Mouse (Mus musculus) cerebellum, adult 2 months (tissue): ENCODE results near the gene Enkur.

Experiments
- CTCF ChIP-seq: fragments of 200-500 bp; IDR thresholded peaks from 2 replicates; pipeline ENCODE4 v1.5.1; 2011; ENCODE audit warnings: low read depth, mild to moderate bottlenecking, control low read depth, low read length, moderate library complexity, borderline replicate concordance; ENCODE audit not compliant: insufficient read depth
- POLR2A ChIP-seq: fragments of 200-500 bp; IDR thresholded peaks from 2 replicates; pipeline ENCODE4 v1.6.1; 2011; ENCODE audit warnings: low read length, control low read depth, borderline replicate concordance; ENCODE audit not compliant: insufficient read depth

- TF ChIP-seq POLR2A (no peak), CTCF (no peak)
Observed at GRCm38 (mm10) chr2:21141189-21141519, 64.0 kb downstream of the Enkur start.
